ENCODE assay signal across 21 mouse cellular contexts in genomic region chr5:21866750-21867149, GRCm38 (mm10). TPM values are rescaled to one million over a fixed set of nuclear protein-coding genes. Genes with fewer than 3 reads are reported as not detected.
A peak's percentile ranks its signal among the peaks of the same experiment; 100 is the strongest.
DNase-seq lines count a peak whose midpoint lies in the region; ATAC-seq and TF ChIP-seq lines count a peak whose summit lies in the region.
"Had no signal": no experiment of that assay in that cellular context is flagged by ENCODE, and none has a peak within 500 bp of the region (broad histone marks: within the 10 kb centered on the region; RNA-seq: fewer than 3 reads in every experiment).

No protein-coding gene starts in this region.

- 71% methylated on average over 8 of the region's 8 CpGs for WGBS in hindbrain, embryonic 12.5 days
- 65% methylated on average over 8 of the region's 8 CpGs for WGBS in hindbrain, embryonic 13.5 days
- 55% methylated on average over 8 of the region's 8 CpGs for WGBS in forebrain, embryonic 15.5 days
- 65% methylated on average over 8 of the region's 8 CpGs for WGBS in midbrain, embryonic 15.5 days

- peaks cover 8% of the 10 kb centered on the region for H3K27me3 ChIP-seq in hindbrain, embryonic 12.5 days
- peaks cover 10% of the 10 kb centered on the region; the same call in 1 of the 2 replicates for H3K27me3 ChIP-seq in hindbrain, embryonic 13.5 days
- H3K27me3 ChIP-seq in forebrain, embryonic 15.5 days, result no peaks in the 10 kb centered on the region
- no peaks in the 10 kb centered on the region for H3K27me3 ChIP-seq in midbrain, embryonic 15.5 days (replicated peaks)
- H3K27me3 ChIP-seq: lung, embryonic 15.5 days had no signal

- DNase-seq in ES-E14 (ENCODE audit: low read depth, low spot score), result no peak
- DNase-seq in heart, adult 8-10 months (ENCODE audit: low spot score), result no peak
- no peak for DNase-seq in left cerebral cortex, postnatal 10 days (ENCODE audit: extremely low spot score in 1 of 2, low spot score in 2 of 2)
- DNase-seq in left cerebral cortex, adult 18-20 months (ENCODE audit: low spot score in 2 of 2), result no peak
- DNase-seq: gastrocnemius, postnatal 14 days; kidney, adult 9 months; spleen, adult 18-20 months; thymus, adult 2 months had no signal

- H3K4me2 ChIP-seq in hindbrain, embryonic 12.5 days (replicated peaks), result peak overlapping the region; percentile 51; the same call in 1 of the 2 replicates
- H3K4me2 ChIP-seq in hindbrain, embryonic 13.5 days, result no peak overlapping the region; the same call in 1 of the 2 replicates
- peak overlapping the region; percentile 58 for H3K4me2 ChIP-seq in forebrain, embryonic 15.5 days (replicated peaks)
- H3K4me2 ChIP-seq in midbrain, embryonic 15.5 days, result peak overlapping the region; percentile 79
- H3K4me2 ChIP-seq: liver, embryonic 11.5 days had no signal

- intact Hi-C loops in left cerebral cortex, postnatal 10 days (cut with DNase I), result no loop called here

- no peaks in the 10 kb centered on the region for H3K9me3 ChIP-seq in hindbrain, embryonic 12.5 days (replicated peaks)
- no peaks in the 10 kb centered on the region for H3K9me3 ChIP-seq in hindbrain, embryonic 13.5 days
- no peaks in the 10 kb centered on the region for H3K9me3 ChIP-seq in ES-E14 (ENCODE audit: control insufficient read depth, insufficient read depth, low read depth, low read length)
- no peaks in the 10 kb centered on the region for H3K9me3 ChIP-seq in forebrain, embryonic 15.5 days
- no peaks in the 10 kb centered on the region for H3K9me3 ChIP-seq in midbrain, embryonic 15.5 days
- H3K9me3 ChIP-seq: lung, embryonic 15.5 days had no signal

- H3K4me3 ChIP-seq in hindbrain, embryonic 12.5 days, result no peak overlapping the region
- no peak overlapping the region for H3K4me3 ChIP-seq in hindbrain, embryonic 13.5 days
- H3K4me3 ChIP-seq in ES-E14 (ENCODE audit: insufficient read depth in 1 of 2, low read depth in 1 of 2, low read length in 2 of 2, poor library complexity in 1 of 2, severe bottlenecking in 1 of 2), result no peak overlapping the region
- no peak overlapping the region for H3K4me3 ChIP-seq in forebrain, embryonic 15.5 days
- peak overlapping the region; percentile 39; the same call in 1 of the 2 replicates for H3K4me3 ChIP-seq in midbrain, embryonic 15.5 days
- H3K4me3 ChIP-seq: lung, embryonic 15.5 days; megakaryocyte, embryonic 14.5 days had no signal

- in situ Hi-C loops in ES-E14 (cut with MboI; ENCODE audit: low sequenced_read_pairs in 2 of 2, unreplicated experiment in 2 of 2), result no loop called here

- H3K4me1 ChIP-seq in hindbrain, embryonic 12.5 days, result peaks cover 11% of the 10 kb centered on the region
- peaks cover 11% of the 10 kb centered on the region for H3K4me1 ChIP-seq in hindbrain, embryonic 13.5 days (replicated peaks)
- H3K4me1 ChIP-seq in ES-E14 (ENCODE audit: control insufficient read depth in 2 of 2, insufficient read depth in 2 of 2, low read length in 2 of 2, poor library complexity in 1 of 2), result peaks cover 4 to 9% of the 10 kb centered on the region in 2 experiments; a peak in 3 of 4 replicates
- peaks cover 10% of the 10 kb centered on the region for H3K4me1 ChIP-seq in forebrain, embryonic 15.5 days
- peaks cover 13% of the 10 kb centered on the region for H3K4me1 ChIP-seq in midbrain, embryonic 15.5 days
- H3K4me1 ChIP-seq: megakaryocyte, embryonic 14.5 days had no signal

- no peak for ATAC-seq in hindbrain, embryonic 12.5 days (ENCODE audit: low FRiP score)
- ATAC-seq in hindbrain, embryonic 13.5 days (ENCODE audit: low FRiP score), result no peak
- ATAC-seq in forebrain, embryonic 15.5 days (replicated peaks), result peak; percentile 51
- peak; percentile 40; the same call in 1 of the 2 replicates for ATAC-seq in midbrain, embryonic 15.5 days (replicated peaks)
- ATAC-seq: inflammation-experienced regulatory T-cells, adult 6 months had no signal

- H3K36me3 ChIP-seq in hindbrain, embryonic 12.5 days, result no peaks in the 10 kb centered on the region
- H3K36me3 ChIP-seq in hindbrain, embryonic 13.5 days, result no peaks in the 10 kb centered on the region
- H3K36me3 ChIP-seq in ES-E14 (ENCODE audit: control insufficient read depth, insufficient read depth, low read length, poor library complexity, severe bottlenecking), result no peaks in the 10 kb centered on the region
- H3K36me3 ChIP-seq in forebrain, embryonic 15.5 days, result no peaks in the 10 kb centered on the region
- no peaks in the 10 kb centered on the region for H3K36me3 ChIP-seq in midbrain, embryonic 15.5 days (replicated peaks)
- H3K36me3 ChIP-seq: lung, embryonic 15.5 days had no signal

- H3K9ac ChIP-seq in hindbrain, embryonic 12.5 days, result no peak overlapping the region
- no peak overlapping the region for H3K9ac ChIP-seq in hindbrain, embryonic 13.5 days
- H3K9ac ChIP-seq in ES-E14 (ENCODE audit: insufficient read depth, low read depth, low read length, poor library complexity, severe bottlenecking), result no peak overlapping the region
- no peak overlapping the region for H3K9ac ChIP-seq in forebrain, embryonic 15.5 days (replicated peaks)
- H3K9ac ChIP-seq in midbrain, embryonic 15.5 days, result no peak overlapping the region
- H3K9ac ChIP-seq: lung, embryonic 15.5 days had no signal

- H3K27ac ChIP-seq in hindbrain, embryonic 12.5 days, result no peak overlapping the region
- H3K27ac ChIP-seq in hindbrain, embryonic 13.5 days, result no peak overlapping the region
- H3K27ac ChIP-seq in ES-E14 (ENCODE audit: insufficient read depth, low read depth, low read length, poor library complexity, severe bottlenecking), result peak overlapping the region; percentile 33; the same call in 1 of the 2 replicates
- no peak overlapping the region for H3K27ac ChIP-seq in forebrain, embryonic 15.5 days (replicated peaks)
- H3K27ac ChIP-seq in midbrain, embryonic 15.5 days, result peak overlapping the region; percentile 40; the same call in 1 of the 2 replicates
- H3K27ac ChIP-seq: lung, embryonic 15.5 days had no signal

TF ChIP-seq in ES-E14, 5 proteins besides CTCF, POLR2A, EP300 and RAD21:
- TF ChIP-seq CHD2 (IDR thresholded peaks at IDR 0.05; ENCODE audit: low read depth, low read length) (no peak), HCFC1 (IDR thresholded peaks at IDR 0.05; ENCODE audit: borderline replicate concordance, insufficient read depth, low read length) (no peak), ZC3H11A (IDR thresholded peaks at IDR 0.05; ENCODE audit: borderline replicate concordance, low read depth, low read length) (no peak), MAFK (IDR thresholded peaks at IDR 0.05; ENCODE audit: insufficient read depth, low read depth, low read length) (no peak), ZNF384 (IDR thresholded peaks at IDR 0.05; ENCODE audit: low read depth, low read length) (no peak)

RNA-seq across cellular contexts. Expression of gene Slc26a5, which starts 1.3 kb away (rescaled TPM):
- polyA plus RNA-seq in hindbrain, embryonic 12.5 days (2016; fragmentation: Nextera tagmentation; extraction: Ambion mirVana), result not detected in 2 replicates
- 0.09 and 0.17 TPM in 2 replicates for polyA plus RNA-seq in hindbrain, embryonic 13.5 days (2015; fragmentation: Nextera tagmentation; extraction: Ambion mirVana)
- total RNA-seq in ES-E14 (2012; rRNA removed), result 0.16 and 0.27 TPM in 2 replicates
- polyA plus RNA-seq in forebrain, embryonic 15.5 days (2015; fragmentation: Nextera tagmentation; extraction: Ambion mirVana), result 0.09 and 0.37 TPM in 2 replicates
- 0.17 and 0.31 TPM in 2 replicates for polyA plus RNA-seq in midbrain, embryonic 15.5 days (2015; fragmentation: Nextera tagmentation; extraction: Ambion mirVana)
- not detected for total RNA-seq in heart, adult 8-10 months (2022)
- under 1 TPM; 0.32 to 0.47 TPM for total RNA-seq in left cerebral cortex, postnatal 10 days (2021)
- under 1 TPM; 0.30 to 0.77 TPM for total RNA-seq in left cerebral cortex, adult 18-20 months (2021)
- total RNA-seq: adrenal gland, postnatal 14 days; gastrocnemius, postnatal 14 days had no signal
- polyA plus RNA-seq: embryonic facial prominence, embryonic 14.5 days; heart, postnatal 0 days; inflammation-experienced regulatory T-cells, adult 6 months; large intestine, adult 2 months; liver, embryonic 11.5 days; lung, embryonic 15.5 days; stomach, embryonic 14.5 days; thymus, adult 2 months had no signal

Comparison
In these comparisons a context has a peak if more than half of its experiments do, and no peak if none do; other contexts are left out.
1. ATAC-seq: peak in forebrain, embryonic 15.5 days (single experiment) and midbrain, embryonic 15.5 days (single experiment); none in hindbrain, embryonic 12.5 days (single experiment) and hindbrain, embryonic 13.5 days (single experiment).
2. H3K27ac ChIP-seq: peak in ES-E14 (single experiment) and midbrain, embryonic 15.5 days (single experiment); none in hindbrain, embryonic 12.5 days (single experiment), hindbrain, embryonic 13.5 days (single experiment) and forebrain, embryonic 15.5 days (single experiment).